Mouse (Mus musculus): Measurements from ENCODE around the gene Myt1l.

The Myt1l gene

DNA sequence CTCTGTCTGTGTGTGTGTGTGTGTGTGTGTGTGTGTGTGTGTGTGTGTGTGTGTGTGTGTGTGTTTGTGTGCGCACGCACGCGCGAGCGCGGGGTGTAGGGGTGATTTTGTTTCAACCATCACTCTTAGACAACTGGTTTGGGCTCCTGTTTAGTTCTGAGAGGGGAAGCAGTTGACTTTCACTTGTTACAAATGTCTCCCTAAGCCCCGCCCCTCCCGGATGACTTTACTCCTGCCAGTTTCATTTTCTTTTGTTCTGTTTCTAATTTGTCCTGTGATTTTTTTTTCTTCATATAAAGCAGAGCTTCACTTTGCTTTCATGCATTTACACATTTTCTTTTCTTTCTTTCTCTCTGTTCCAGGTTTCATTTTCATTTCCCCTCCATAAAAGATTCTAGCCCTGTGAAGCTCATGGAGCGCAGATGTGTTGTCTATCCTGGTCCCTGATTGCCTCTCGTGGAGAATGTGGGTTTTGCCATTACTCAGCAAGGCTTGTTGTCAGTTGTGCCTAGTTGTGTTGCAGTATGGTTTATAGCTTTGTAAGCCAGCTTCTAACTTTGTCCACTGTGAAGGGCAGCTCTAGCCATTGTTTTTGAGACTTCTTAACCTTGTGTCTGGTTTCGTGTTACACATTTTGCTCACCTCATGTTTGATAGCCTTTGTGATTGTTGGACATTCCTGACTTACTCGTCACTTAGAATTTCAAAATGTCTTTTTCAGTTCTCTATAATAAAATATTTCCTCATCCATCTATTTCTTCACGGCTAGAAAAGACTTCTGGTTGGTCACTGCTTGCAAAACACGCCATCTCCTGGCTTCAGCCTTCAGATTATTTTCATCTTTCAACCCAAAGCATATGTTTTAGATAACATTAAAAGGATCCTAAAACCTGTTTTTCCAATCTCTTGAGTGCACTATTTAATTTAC lies 184.9 kb downstream of the Myt1l start:
- no peak for DNase-seq (ENCODE audit: low spot score in 2 of 2)

DNA sequence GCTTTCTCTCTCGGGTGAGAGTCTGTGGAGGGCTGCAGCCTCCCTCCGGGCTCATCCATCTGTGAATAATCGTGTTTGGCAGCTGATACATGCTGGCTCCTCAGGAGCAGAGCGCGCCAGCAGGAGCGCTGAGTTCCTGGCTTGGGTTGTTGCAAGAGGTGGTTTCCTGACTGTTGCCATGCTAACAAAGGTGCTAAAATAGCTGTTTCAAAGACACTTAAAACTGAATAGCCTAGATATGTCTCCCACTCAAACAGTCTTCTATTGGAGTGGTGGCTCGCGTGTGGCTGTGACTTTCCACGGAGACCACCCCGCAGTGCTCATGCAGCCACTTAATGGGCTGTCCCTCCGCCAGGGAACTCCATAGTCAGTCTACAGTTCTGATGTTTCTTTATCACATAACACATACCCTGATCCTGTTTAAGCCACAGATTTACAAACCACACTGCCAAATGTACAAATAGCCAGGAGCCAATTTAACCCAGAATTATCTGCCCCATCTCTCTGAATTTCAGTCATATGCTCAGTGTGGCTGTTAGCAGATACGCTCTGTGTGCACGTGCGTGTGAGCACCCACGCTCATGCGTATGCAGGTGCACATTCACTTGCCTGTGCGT lies 195.6 kb downstream of the Myt1l start:
- no peak for DNase-seq (ENCODE audit: low spot score in 2 of 2)

DNA sequence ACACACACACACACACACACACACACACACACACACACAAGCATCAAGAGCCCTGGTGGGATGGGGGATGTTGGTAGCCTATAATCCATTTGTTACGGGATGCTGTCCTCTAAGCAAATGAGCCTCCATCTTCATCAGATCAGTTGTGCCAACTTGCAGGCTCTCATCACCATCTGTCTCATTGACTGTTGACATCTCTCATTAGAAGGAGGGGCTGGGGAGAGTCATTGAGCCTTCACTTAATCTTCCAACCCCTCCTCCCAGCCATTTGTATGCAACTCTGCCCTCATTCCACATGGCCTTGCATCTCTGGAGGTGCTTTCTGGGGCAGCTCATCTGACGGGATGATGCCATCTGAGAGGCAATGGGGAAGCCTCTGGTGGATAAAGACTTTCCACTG lies 200.1 kb downstream of the Myt1l start:
- DNase-seq (ENCODE audit: low spot score in 2 of 2): no peak

DNA sequence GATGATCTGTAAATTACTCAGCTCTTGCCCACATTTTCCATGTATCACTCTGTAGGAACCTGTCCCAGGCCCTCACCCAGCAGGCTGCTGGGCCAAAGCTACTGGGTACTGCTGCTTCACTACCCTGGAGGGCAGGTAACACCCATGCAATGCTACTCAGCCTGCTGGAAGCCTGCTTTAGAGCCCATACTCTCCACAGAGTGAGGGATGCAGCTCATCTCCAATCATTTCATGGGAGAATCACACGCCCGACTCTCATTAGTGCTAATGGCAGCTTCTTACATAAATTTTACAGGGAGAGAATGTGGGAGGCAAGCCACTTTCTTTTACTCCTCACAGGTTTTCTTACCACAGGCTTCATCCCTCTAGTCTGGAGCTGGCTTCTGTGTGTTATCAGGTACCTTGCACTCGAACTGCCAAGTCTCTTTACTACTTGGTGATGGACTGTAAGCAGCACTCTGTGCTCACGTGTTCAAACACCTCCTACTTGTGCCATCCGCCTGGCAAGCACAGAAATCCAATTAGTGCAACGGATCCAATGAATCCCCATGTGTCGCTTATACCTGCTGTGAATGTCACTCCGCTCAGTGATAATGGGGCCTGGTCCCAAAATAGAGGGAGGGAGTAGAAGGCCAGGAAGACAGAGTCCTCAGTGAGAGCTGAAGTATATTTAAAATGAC lies 212.3 kb downstream of the Myt1l start:
- no peak for DNase-seq (ENCODE audit: low spot score in 2 of 2)

DNA sequence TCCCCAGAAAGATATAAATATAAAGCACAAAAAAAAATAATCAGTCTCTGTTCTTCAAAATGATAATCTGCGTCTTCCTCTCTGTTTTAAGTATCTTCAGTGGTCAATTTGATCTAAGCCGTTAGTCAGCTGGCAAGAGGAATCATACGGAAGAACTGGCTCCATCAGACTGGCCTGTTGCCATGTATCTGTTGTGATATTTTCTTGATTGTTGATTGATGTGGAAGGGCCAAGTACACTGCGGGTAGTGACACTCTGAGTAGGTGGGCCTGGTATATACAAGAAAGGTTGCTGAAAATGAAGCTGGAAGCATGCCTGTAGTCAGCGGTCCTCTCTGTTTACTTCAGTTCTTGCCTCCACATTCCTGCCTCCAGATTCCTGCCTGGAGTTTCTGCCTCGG lies 213.0 kb downstream of the Myt1l start:
- DNase-seq (ENCODE audit: low spot score in 2 of 2): no peak

DNA sequence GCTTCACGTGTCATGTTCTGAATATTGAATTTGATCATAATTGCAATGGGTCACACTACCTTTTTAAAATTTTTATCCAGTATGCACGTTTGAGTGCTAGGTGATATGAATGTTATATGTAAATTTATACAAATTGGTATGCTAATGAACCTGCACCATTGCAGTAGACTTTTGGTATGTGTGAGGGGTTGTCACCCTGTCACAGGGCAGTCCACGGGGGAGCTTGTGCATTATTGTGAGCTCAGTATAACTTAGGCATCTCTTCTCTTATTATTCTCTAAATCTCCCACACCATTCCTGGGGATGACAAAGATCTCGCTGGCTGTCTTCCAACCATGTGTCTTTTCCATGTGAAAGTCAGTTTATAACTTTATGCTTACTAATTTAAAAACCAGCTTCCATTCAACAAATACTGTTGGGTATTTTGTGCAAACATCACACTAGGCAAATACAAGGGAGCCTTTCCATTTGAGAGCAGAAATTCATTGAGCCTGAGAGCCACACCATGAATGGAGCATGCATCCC lies 222.5 kb downstream of the Myt1l start:
- DNase-seq (ENCODE audit: low spot score in 2 of 2): no peak

DNA sequence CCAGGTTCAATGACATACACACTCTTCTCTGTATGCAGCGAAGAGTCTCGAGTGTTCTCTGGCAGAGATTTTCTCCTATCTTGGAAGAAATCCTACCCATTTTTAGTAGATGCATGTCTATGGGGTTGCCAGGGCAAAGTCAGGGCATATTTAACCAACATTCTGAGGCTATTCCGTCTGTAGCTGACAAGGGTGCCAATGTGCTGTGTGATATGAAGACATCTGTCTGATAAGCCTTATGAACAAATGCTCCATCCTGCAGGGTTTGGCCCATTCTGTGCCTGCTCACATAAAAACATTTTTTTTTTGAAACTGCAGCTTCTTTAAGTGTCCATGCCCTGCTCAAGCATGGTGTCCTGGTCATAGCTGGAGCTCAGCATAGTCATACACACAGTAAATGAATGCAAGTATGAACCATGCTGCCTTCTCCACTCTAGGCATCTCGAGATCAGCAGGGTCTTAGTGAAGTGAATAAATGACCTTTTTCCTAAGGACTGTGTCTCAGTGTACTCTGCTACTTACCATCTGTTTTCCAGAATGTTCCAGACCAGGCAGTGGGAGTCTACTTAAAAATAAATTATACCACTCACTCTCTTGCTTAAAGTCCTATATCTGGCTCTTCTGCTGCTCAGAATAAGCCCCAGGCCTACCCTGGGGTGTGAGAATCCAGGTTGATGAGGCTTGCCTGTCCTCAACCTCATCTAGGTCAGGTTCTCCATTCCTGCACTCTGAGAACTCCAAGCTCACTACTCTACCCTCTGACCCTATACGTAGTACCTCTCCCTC lies 227.1 kb downstream of the Myt1l start:
- DNase-seq (ENCODE audit: low spot score in 2 of 2): no peak

DNA sequence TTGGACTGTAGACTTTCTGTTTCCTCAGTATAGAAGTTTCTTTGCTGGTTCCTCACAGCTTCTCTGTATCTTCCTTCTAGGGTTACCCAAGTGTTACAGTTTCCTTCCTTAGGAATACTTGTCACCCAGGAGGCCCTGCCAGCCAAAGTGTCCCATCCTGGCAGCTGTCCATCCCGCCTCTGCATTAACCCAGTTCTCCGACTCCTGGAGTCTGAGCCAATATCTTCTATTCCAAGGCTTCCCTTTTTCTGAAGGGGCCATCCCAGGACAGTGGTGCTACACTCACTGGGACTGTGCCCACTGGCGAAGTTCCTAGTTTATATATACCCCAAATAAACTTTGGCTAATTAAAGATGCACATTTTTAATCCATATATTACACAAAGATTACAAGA lies 227.7 kb downstream of the Myt1l start:
- no peak for DNase-seq (ENCODE audit: low spot score in 2 of 2)

DNA sequence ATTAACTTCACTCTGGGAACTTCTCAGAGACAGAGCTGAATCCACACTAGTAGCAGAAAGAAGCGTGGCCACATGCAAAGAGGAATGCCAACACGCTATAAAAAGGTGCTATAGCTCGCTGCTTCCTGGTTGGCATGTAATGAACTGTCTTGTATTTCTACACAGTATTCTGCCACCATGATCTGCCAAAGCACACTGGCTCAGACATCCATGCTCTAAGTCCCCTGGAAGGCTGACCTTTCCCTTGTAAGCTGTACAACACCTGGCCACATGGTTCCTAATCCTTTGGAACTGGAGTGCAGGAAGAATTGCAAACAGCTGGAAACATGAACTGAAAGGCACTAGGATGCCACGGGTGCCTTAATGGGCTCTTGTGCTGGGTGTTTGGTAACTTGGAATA lies 232.4 kb downstream of the Myt1l start:
- DNase-seq (ENCODE audit: low spot score in 2 of 2): no peak

DNA sequence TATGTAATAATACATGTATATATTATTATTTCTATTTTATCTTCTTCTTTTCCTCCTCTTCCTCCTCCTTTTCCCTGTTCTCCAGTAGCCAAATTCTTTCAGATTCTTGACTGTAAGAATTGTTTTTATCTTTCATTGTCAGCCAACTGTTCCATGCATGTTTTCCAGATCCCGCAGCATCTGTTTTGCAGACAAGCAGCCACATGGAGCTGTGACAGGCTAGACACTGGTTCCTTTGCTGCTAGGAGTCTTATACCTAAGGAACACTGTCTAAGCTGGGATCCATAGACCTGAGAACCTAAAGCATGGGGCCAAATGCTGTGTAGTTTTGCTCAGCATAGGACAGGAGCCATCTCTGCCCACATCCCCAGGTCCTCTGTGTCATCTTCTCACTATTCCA lies 238.0 kb downstream of the Myt1l start:
- DNase-seq (ENCODE audit: low spot score in 2 of 2): no peak

DNA sequence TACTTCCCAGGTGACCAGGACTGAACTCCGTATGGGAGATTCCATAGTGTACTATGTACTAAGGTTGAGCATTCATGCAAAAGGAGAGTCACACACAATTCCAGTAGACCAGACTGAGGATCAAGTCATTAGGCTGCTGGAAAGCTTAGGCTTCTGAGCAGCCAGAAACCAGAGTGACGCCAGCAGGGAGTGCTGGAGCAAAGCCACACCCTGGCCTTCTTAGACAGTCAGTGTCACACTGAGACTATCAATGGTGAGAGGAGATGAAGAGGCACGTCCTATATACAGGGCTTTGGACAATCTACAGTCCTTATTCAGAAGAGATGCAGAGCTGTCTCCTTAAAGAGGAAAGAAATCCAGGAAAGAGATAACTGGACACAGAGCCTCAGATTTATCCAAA lies 243.6 kb downstream of the Myt1l start:
- DNase-seq (ENCODE audit: low spot score in 2 of 2): no peak

DNA sequence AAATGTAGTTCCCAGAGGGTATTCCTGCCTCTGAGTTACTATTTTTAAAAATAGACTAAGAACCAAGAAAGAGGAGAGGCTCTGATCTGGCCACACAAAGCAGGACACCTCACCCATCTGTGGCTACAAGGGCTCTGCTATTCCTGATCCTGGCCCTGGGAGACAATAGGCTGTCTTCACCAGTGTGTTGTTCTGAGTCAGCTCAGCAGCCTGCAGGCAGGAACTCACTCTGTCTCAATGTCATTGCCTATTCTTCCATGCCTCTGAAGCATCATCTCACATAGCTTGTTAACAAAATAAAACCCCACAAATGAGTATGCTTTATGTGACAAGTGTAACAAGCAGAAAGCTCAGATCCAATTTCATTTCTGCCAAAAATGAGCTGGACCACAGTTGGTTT lies 244.2 kb downstream of the Myt1l start:
- no peak for DNase-seq (ENCODE audit: low spot score in 2 of 2)

DNA sequence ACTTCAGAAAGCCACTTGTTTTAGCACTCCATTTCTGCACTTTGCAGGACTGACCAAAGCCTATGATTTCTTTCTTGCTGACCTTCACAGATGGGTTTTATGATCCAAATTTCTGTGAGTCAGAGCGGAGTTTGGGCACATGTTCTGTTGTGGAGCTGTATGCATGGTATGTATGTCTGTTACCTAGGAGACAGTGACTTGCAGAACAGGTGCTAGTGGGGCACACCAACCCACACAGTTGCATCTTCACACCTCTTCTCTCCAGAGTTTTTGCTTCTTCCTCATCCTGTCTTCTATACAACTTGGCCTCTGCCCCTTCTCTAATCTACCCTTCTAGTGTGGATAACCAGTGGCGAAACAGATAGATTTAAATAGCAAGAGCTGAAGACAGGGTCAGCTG lies 250.7 kb downstream of the Myt1l start:
- no peak for DNase-seq (ENCODE audit: low spot score in 2 of 2)

DNA sequence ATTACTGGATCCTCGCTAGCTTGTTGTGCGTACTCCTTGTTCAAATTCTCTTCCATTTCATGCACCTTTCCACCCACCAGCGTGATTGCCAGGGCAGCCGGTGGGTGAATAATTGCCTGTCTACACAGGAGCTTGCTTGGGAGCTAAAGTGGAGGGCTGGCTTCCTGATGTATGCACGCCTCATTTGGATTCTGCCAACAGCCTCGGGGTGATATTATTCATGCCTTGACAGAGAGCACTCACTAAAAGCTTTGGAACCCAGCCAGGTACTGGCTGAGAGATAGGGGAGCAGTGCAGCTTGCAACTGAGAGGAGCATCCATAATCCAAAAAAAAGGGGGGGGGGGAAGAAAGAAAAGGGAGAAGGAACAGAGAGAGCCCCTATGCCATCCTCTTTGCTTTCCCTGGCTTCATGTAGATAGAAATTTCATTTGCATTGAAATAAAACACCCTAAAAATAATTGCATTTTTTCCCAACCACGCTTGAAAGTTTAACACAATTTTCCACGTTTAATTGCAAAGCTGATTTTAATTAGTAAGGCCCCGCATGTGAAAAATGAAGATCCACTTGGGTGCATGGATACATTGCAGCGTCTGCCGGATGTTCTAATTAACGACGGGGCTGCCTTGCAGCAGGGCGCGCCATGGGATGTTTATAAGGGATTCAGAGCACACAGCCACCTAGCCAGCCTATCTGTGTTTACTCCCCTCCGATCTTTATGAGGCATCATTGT lies 261.3 kb downstream of the Myt1l start:
- DNase-seq (ENCODE audit: low spot score in 2 of 2): peak; percentile 25 to 55

DNA sequence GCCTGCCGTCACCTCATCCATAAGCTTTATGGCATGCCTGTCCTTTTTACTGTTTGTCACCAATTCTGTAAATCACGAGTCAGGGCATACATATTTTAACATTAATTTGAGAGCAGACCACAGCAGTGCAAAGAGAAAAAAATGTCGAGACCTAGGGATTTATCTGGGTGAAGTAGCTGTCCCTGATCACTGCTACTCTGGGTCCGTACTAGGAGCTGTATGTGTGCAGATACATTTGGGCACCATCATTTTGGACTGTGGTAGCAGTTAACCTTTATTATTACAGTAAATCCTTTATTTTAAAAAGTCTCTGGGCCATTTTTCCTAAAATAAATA lies 261.8 kb downstream of the Myt1l start:
- DNase-seq (ENCODE audit: low spot score in 2 of 2): no peak

DNA sequence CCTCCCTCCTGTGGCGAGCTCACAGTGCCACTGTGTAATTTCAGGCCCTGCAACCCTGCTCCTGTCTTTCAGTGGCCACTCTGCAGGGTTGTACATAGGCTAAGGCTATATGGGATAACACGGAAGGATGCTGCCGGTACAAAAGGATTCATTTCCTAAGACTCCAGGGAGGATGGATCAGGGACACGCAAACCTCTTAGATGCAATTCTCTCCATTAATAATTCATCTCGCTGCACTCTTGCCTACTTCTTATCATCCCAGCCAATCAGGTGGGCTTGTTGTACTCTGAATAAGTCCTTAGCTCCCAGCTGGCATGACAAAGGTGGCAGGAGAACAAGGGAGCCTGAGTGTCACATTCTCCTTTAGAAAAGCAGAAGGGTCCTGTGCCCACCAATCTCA lies 264.8 kb downstream of the Myt1l start:
- no peak for DNase-seq (ENCODE audit: low spot score in 2 of 2)

DNA sequence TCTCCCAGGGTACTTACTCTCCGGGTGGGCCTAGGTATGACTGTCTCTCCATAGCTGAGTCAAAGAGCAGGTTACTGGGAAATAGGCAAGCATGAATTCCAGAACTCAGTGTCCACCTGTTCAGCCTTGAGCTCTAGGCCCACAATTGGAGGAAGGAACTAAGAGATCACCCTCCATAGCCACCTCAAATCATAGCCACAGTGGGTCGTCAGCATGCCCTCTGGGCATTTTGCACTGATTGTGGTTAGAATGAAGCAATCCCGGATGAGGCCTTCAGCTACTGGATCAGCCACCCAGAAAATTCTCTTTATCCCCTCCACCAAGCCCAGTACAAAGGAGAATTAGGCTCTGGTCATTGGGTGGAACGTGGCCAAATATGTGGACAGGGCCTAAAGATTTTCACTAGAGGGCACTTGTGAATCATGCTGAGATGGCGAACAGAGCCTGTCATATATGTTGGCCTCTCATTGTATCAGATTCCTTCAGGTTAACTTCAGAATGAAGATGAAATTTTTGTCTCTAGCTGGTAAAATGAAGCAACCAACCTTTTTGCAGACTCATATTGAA lies 267.0 kb downstream of the Myt1l start:
- DNase-seq (ENCODE audit: low spot score in 2 of 2): no peak

DNA sequence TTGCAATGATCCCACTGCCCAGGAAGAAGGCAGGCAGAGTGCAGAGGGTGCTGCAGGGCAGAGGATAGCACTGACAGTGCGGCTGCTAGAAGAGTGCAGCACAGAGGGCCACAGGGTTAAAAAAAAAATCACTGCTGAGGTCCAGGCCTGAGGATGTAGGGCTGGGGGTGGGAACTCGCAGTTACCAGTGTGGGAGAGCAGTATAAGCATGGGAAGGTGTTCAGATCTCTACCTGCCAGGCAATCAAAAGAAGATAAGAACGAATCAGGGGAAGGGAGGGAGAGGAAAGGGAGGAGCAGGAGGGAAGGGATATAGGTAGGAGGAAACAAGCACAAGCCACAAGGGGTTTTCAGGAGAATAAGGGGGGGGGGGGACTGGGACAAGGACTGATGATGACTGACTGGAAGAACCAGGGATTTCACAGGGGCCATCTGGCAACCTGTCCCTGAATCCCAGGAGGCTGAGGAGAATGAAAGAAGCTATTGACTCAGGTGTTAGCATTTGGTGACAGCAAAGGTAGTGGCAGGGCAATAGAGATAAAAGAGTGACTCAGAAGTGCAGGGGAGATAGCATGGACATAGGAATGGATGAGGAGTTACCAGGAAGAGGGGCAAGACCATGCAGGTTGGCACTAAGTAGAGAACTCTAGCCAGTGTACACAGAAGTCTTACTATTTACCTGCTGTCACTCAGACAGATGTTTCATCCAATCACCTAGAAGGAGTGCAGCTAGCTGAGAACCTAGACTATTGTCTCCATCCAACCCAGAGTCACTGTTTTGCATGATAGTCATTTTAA lies 270.6 kb downstream of the Myt1l start:
- no peak for DNase-seq (ENCODE audit: low spot score in 2 of 2)

DNA sequence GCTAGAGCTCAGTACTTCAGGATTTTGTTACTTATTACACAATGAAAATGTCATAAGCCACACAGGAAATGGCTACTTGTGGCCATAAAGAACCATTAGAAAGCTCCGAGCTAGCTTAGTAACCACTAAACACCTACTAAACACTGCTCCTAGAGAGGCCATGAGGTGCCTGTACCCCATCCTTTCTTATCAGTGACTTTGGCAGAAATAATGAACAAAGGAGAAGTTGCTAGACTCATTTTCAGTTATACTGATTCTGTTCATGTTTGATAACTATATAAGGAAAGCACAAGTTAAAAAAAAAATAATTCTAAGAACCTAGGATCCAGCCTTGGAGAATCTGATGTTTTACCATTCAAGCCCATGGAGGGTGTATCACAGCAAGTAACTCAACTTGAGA lies 278.2 kb downstream of the Myt1l start:
- DNase-seq (ENCODE audit: low spot score in 2 of 2): no peak

DNA sequence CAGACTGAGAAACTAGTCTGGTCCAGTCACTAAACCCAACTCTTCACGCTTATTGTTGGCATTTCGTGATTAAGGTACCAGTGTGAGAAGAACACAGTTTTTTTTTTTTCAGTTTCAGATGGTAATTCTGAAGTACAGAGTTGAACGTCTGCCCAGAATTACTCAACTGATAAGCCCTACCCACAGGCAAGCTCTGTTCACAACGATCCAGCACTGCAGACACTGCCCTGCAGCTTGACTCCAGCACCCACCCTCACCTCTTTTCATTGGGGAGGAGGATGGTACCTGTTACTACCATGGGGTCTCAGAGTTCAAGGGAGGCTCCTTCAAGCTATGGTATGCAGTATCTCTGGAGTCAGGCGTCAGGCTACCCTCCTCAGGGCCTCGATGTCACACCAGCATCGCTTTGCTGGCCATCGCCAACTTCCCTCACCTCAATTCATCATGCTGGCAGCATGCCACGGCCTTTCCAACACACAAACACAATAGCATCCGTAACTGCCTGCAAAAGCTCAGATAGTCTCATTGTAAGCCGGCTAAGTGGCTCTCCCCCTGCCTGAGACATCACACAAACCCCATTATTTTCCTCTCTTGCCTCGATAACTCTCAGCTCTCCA lies 281.5 kb downstream of the Myt1l start:
- no peak for DNase-seq (ENCODE audit: low spot score in 2 of 2)
